Mouse (Mus musculus) heart, adult 2 months (tissue): ENCODE data around the gene Foxc2. TPM values are rescaled to one million over a fixed set of nuclear protein-coding genes. Genes with fewer than 3 reads are reported as not detected.

Source experiments
- DNase-seq, 2 experiments: peaks; one replicate each; pipeline ENCODE4 v3.0.0; 2021
- H3K27ac ChIP-seq: fragments of 200-600 bp; 2 replicates; pipeline ENCODE4 v1.8.1; 2022
- H3K27me3 ChIP-seq: fragments of 200-500 bp; 2 replicates; pipeline ENCODE4 v1.6.1; 2012; ENCODE audit warnings: mild to moderate bottlenecking, low read length, inconsistent platforms, mixed read lengths; ENCODE audit not compliant: control insufficient read depth, insufficient read depth
- H3K36me3 ChIP-seq: fragments of 200-500 bp; 2 replicates; pipeline ENCODE4 v1.6.1; 2012; ENCODE audit warnings: low read length, inconsistent platforms; ENCODE audit not compliant: control insufficient read depth, insufficient read depth
- H3K4me1 ChIP-seq: fragments of 200-500 bp; 2 replicates; pipeline ENCODE4 v1.6.1; 2011; ENCODE audit warnings: low read length; ENCODE audit not compliant: control insufficient read depth, insufficient read depth
- H3K4me3 ChIP-seq: fragments of 200-600 bp; 2 replicates; pipeline ENCODE4 v1.8.1; 2022
- H3K79me2 ChIP-seq: fragments of 200-500 bp; replicated peaks from 2 replicates; pipeline ENCODE4 v1.6.1; 2012; ENCODE audit warnings: mild to moderate bottlenecking, inconsistent platforms, low read length, moderate library complexity, mixed read lengths; ENCODE audit not compliant: control insufficient read depth, insufficient read depth
- H3K9ac ChIP-seq: fragments of 200-500 bp; 2 replicates; pipeline ENCODE4 v1.6.1; 2012; ENCODE audit warnings: low read depth, mild to moderate bottlenecking, control low read depth, inconsistent platforms, low read length, mixed read lengths
- CTCF ChIP-seq: fragments of 200-600 bp; IDR thresholded peaks from 2 replicates; pipeline ENCODE4 v1.8.1; 2022; ENCODE audit warnings: antibody characterized with exemption, mild to moderate bottlenecking, moderate library complexity
- EP300 ChIP-seq: fragments of 200-500 bp; IDR thresholded peaks from 2 replicates; pipeline ENCODE4 v1.6.1; 2011; ENCODE audit warnings: low read depth, low read length, control low read depth; ENCODE audit not compliant: insufficient read depth
- POLR2A ChIP-seq: fragments of 200-500 bp; IDR thresholded peaks from 2 replicates; pipeline ENCODE4 v1.6.1; 2011; ENCODE audit warnings: mild to moderate bottlenecking, low read depth, low read length, control low read depth; ENCODE audit not compliant: insufficient read depth
- whole genome bisulfite sequencing: fragments of 180-500 bp; shearing (Covaris S2); methylation state at CpG from one replicate; pipeline ENCODE4 v1.1.7; 2018; 5-methylcytosine and 5-hydroxymethylcytosine counted together
- intact Hi-C: fragments of 180-260 bp; cut with DNase I; formaldehyde crosslinking; loops from one replicate; pipeline ENCODE4 v1.15.1; 2025
- polyA plus RNA-seq: library from polyadenylated mRNA; depleted of rRNA; stranded (reverse); fragments of >200 nt; gene quantifications from 2 replicates; pipeline ENCODE4 v1.2.3, GENCODE M21; 2012
- total RNA-seq, 2 experiments: library from RNA; stranded (reverse); gene quantifications; 2 replicates each; pipeline ENCODE4 v1.2.3; 2021

Gene Foxc2
- total and polyA plus RNA-seq, 3 experiments: 2.0 to 2.2 (median 2.0) TPM

- WGBS: 87% methylated on average over 7 of the region's 7 CpGs
- H3K79me2 ChIP-seq: no peaks in the 10 kb centered on the region
- intact Hi-C loops: no loop called here
- no peak for DNase-seq
- no peak overlapping the region for H3K27ac ChIP-seq
- TF ChIP-seq EP300 (no peak), POLR2A (no peak), CTCF (no peak)
- no peaks in the 10 kb centered on the region; the same call in 1 of the 2 replicates for H3K27me3 ChIP-seq
- H3K4me1 ChIP-seq: peaks cover 2% of the 10 kb centered on the region
- H3K4me3 ChIP-seq: no peak overlapping the region
- H3K9ac ChIP-seq: no peak overlapping the region
- no peaks in the 10 kb centered on the region for H3K36me3 ChIP-seq
These were observed 41.1 kb downstream of the Foxc2 start for GRCm38 (mm10) chr8:121156990-121157491.

- Histone ChIP-seq H3K27ac (no peak overlapping the region), H3K36me3 (no peaks in the 10 kb centered on the region), H3K4me3 (no peak overlapping the region), H3K9ac (no peak overlapping the region), H3K79me2 (no peaks in the 10 kb centered on the region), H3K27me3 (no peaks in the 10 kb centered on the region; the same call in 1 of the 2 replicates), H3K4me1 (peaks cover 1% of the 10 kb centered on the region; the same call in 1 of the 2 replicates)
- intact Hi-C loops: no loop called here
- TF ChIP-seq EP300 (no peak), CTCF (no peak), POLR2A (no peak)
- WGBS: 56% methylated on average over 13 of the region's 13 CpGs
- no peak for DNase-seq
These were observed 42.8 kb downstream of the Foxc2 start for GRCm38 (mm10) chr8:121158812-121159211.

DNA sequence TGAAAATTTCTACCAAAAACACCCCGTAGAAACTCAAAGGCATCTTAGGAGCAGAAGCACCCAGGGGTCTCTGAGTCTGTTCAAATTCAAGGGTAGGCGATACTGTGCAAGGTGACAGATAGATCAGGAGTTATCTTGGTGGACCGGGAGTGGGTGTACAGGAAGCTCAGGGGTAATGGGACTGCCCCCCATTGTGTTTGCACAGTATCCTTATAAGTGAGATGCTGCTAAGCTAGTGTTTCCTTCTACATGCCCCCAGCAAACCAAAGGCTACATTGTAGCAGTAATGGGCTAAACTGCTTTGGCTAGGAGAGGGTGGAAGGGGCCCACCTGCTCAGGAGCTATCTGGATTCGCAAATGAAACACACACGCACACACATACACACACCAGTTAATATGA, 45.5 kb downstream of the Foxc2 start:
- Histone ChIP-seq H3K27me3 (no peaks in the 10 kb centered on the region), H3K4me1 (peaks cover 3% of the 10 kb centered on the region; the same call in 1 of the 2 replicates), H3K36me3 (no peaks in the 10 kb centered on the region), H3K27ac (no peak overlapping the region), H3K9ac (no peak overlapping the region), H3K4me3 (no peak overlapping the region), H3K79me2 (no peaks in the 10 kb centered on the region)
- DNase-seq: no peak
- WGBS: 86% methylated on average over 5 of the region's 5 CpGs
- TF ChIP-seq EP300 (no peak), POLR2A (no peak), CTCF (no peak)
- intact Hi-C loops: no loop called here

- H3K36me3 ChIP-seq: no peaks in the 10 kb centered on the region
- WGBS: 74% methylated on average over 4 of the region's 4 CpGs
- no peak overlapping the region for H3K4me3 ChIP-seq
- peaks cover 3% of the 10 kb centered on the region; the same call in 1 of the 2 replicates for H3K4me1 ChIP-seq
- no peak overlapping the region for H3K9ac ChIP-seq
- H3K27ac ChIP-seq: no peak overlapping the region
- no peak for TF ChIP-seq POLR2A
- no peak for TF ChIP-seq EP300
- no peak for TF ChIP-seq CTCF
- H3K79me2 ChIP-seq: no peaks in the 10 kb centered on the region
- intact Hi-C loops: no loop called here
- DNase-seq: no peak
- H3K27me3 ChIP-seq: no peaks in the 10 kb centered on the region
These were observed 46.4 kb downstream of the Foxc2 start for GRCm38 (mm10) chr8:121162413-121162812.

- no peak overlapping the region for H3K4me3 ChIP-seq
- peaks cover 3% of the 10 kb centered on the region; the same call in 1 of the 2 replicates for H3K4me1 ChIP-seq
- peak in 1 of 2 experiments; percentile 19 for DNase-seq
- H3K79me2 ChIP-seq: no peaks in the 10 kb centered on the region
- H3K27me3 ChIP-seq: no peaks in the 10 kb centered on the region
- intact Hi-C loops: no loop called here
- H3K9ac ChIP-seq: no peak overlapping the region
- TF ChIP-seq POLR2A: no peak
- TF ChIP-seq CTCF: no peak
- TF ChIP-seq EP300: no peak
- no peaks in the 10 kb centered on the region for H3K36me3 ChIP-seq
- H3K27ac ChIP-seq: no peak overlapping the region
- WGBS: 46% methylated on average over 11 of the region's 11 CpGs
These were observed 47.1 kb downstream of the Foxc2 start for GRCm38 (mm10) chr8:121162906-121163695.

DNA sequence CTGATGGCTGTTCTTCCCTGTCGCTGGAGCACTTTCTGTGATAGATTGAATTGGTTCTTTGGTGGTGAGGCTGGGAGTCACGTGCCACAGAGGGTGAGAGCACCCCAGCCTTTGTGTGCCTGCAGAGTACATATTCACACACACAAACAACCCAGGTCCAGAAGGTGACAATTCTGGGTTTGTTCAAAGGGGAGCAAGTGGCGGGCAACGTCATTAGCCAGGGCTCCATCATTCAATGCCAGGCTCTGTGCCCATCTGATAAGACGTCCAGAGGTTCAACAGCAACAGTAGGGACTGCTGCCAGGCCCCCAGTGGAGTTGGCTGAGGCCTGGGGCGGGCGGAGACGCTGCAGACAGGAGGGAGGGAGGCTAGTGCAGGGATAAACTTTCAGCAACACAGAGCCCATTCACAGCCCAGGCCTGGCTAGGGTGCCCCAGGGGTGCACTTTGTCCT, 48.1 kb downstream of the Foxc2 start:
- Histone ChIP-seq H3K4me1 (peaks cover 3% of the 10 kb centered on the region; the same call in 1 of the 2 replicates), H3K9ac (no peak overlapping the region), H3K36me3 (no peaks in the 10 kb centered on the region), H3K79me2 (no peaks in the 10 kb centered on the region), H3K27me3 (no peaks in the 10 kb centered on the region), H3K27ac (no peak overlapping the region), H3K4me3 (no peak overlapping the region)
- WGBS: 27% methylated on average over 8 of the region's 8 CpGs
- intact Hi-C loops: no loop called here
- TF ChIP-seq POLR2A (no peak), CTCF (no peak), EP300 (no peak)
- peak in 1 of 2 experiments; percentile 49 for DNase-seq
